Mouse (Mus musculus): ENCODE measurements around the gene Slc38a7.
"Not testable (repeated sequence)": the region's sequence is repeated elsewhere in the genome, so short reads cannot be mapped to it uniquely, and the experiment has no call there.

Slc38a7 gene

GRCm38 (mm10) chr8:95853102-95853843 is at the start of gene Slc38a7:
Gene Slc38a7 (minus strand): TSS chr8:95853539.
- DNase-seq (ENCODE audit: low spot score): peak; percentile 87

- peak; percentile 63 for DNase-seq (ENCODE audit: low spot score)
These were observed 48.5 kb upstream of the Slc38a7 start for GRCm38 (mm10) chr8:95901864-95902263.

DNA sequence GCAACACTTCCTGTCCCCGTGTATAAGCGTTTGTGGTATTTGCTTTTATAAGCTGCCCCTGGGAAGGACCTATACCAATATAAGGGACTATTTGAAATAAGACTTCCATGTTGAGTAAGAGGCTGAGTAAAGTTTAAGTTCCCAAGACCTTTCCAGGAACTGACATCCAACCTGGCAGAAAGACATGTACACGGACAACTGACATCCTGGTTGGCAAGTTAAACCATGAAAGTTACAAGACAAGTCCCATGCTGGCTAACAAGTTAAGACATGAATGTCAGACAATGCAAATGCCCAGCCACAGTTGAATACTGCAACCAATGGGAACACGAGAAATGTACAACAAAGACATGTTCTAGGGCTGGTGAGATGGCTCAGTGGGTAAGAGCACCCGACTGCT is 40.4 kb upstream of the Slc38a7 start:
- no peak for DNase-seq (ENCODE audit: low spot score)

- peak; percentile 92 for DNase-seq (ENCODE audit: low spot score)
These were observed 35.2 kb upstream of the Slc38a7 start, which contains the start of gene Got2 for GRCm38 (mm10) chr8:95888285-95889136. Gene Got2 (minus strand): TSS chr8:95888547.

DNA sequence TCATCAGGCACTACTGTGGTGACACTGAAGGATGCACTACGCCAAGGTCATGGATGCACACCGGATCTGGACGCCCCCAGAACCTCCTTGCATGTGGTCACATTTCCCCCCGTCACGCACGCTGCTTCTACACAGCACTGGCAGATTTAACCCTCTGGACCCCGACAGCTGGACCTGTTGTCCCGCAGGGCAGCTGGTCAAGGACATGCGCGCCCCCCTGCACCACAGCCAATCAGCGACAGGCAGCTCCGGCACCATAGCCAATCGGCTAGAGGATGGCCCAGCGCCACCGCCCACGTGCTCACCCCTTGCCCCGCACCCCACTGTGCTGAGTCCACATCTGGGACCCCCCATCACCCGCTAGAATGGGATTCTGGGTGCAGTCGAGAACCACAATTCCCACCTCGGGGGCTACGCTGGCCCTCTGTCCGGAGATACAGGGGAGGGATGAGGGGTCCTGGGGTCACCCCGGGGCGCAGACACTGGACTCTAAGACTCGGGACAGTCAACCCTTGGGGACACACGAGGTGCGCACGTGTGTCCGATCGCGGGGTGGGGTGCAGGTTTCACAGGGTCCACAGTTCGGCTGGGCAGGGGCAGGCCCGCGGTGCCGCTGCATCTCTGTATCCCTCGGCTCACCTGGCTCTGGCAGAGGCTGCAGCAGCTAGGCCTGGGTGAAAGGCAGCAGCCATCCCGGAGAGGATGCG is 34.4 kb upstream of the Slc38a7 start:
- peak; percentile 89 for DNase-seq (ENCODE audit: low spot score)

DNA sequence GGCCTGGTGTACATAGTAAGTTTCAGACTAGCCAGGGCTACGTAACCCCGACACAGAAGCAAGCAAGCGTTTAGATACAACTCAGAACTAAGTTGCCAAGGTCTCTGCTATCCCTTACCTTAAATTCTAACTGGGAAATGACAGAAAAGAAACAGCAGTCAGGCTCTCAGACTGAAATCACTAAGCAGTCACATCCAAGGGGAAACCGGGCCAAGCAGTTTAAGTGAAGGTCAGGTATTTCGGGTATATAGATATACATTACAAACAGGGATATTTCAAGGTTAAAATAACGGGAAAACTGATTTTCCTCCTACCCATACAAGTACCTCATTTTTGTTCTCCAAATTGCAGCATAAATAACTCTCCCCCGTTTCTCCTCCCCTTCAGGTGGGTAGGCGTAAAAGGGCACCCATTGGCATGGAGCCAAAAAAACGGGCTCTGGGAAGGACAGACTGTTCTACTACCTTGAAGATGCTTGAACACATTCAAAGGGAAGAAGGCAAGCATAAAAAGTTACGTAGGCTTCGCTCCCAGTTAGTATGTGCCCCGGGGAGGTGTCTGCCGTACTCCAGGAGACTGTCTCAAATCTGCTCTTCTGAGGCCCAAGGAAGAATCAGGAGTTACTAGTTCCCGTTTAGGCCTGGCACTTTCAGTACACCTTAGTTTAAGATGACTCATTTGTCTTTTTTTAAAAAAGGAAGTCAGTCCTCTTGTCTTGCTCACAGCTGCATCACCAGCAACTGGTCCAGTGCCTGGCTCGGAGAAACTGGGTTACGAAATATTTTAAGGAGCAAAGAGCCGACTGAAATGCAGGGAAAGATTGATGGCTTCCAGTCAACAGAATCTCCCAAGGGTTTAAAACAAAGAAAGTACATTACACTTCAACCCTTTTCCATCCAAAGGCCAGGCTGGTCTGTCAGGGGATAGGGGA is 33.6 kb upstream of the Slc38a7 start:
- no peak for DNase-seq (ENCODE audit: low spot score)

GRCm38 (mm10) chr8:95885966-95886365 is 32.6 kb upstream of the Slc38a7 start:
- peak; percentile 79 for DNase-seq (ENCODE audit: low spot score)

DNA sequence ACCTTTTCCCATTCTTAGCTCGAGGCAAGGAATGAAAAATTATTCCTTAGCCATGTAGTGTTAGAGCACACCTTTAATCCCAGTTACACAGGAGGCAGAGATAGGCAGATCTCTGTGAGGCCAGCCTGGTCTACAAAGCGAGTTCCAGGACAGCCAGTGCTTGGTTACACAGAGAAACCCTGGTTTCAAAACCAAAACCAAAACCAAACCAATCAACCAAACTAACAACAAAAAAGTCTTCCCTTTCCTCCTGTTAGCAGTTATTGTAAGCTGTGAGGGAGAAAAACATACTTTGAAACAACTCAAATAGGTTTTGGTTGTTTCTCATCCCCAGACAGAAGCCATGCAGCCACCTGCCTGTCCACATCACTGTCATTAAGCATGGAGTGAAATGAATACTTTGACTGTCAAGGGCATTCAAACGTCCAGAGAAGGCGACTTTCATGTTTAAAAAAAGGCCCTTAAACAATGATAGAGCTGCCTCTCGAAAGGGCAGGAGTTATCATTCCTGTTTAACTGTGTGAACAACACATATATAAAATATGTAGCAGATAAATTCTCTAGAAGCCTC is 32.0 kb upstream of the Slc38a7 start:
- DNase-seq (ENCODE audit: low spot score): no peak

DNA sequence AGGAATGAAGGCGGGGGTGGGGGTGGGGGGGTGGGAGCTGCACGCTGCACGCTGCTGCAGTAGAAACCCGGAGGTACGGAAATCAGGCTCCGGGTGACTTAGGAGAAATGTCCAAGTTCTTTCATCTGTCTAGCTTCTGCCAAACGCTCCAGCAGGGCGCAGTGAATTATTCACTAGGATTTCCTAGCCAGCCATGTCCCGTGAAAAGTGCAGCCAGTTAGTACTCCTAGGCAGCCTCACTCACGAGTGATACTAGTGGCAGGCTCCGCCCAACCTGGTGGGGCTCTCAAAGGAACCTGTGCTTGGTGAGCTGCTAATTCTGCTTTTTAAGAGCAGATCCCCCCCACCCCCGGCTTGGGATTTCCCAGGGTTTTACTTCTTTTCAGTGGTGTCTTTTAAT is 31.2 kb upstream of the Slc38a7 start:
- peak; percentile 40 for DNase-seq (ENCODE audit: low spot score)

GRCm38 (mm10) chr8:95882191-95882590 is 28.9 kb upstream of the Slc38a7 start:
- no peak for DNase-seq (ENCODE audit: low spot score)

DNA sequence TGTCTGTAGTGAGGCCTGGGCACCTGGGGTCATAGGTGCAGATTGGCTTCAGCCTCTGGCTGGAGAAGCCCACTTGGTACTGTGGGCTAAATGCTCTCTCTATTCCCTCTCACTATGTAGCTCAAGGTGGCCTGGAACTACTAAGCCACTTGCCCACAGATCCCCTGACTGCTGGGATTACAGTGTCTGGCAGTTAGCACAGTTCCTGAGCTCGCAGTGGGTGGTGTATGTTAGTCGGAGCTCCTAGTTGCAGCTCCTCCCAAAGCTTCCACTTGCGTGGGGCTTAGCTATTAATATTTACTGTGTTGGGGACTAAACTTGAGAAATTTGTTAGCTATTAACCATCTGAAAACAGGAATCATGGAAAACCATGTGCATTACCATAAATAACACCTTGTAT is 28.2 kb upstream of the Slc38a7 start:
- no peak for DNase-seq (ENCODE audit: low spot score)

- DNase-seq (ENCODE audit: low spot score): no peak
These were observed 26.5 kb upstream of the Slc38a7 start for GRCm38 (mm10) chr8:95879823-95880222.

DNA sequence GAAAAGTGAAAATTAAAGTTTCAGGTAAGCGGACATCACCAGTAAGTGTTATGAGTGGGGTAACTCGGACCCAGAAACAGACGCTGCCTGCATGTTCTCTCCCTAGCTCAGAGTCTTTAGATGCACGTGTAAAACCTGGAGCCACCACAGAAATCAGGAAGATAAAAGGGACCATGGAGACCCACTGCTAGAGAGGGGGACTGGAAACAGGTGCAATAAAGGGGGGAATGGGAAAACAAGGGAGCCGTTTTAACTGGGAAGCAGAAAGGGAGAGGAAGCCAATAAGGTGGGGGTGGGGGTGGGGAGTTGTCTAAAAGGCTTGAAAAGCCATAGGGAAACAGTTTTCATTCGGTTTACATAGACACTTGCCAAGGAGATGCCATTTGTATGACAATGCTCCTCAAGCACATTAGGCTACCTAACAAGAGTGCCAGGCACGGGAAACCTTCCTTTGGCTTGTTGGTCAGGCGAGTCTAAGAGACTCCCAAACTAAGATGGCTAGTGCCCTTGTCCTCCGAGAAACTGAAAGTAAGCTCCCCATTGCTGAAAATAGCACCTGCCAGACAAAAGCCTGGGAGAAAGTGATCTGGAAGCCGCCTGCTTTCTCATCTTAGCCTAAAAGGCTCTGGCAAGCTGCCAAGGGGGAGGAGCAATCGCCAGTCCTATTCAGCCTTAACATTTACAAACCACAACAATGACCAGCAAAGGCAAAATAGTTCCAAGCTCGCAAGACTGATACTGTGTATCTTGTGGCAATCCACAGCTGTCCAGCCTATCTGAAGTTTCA is 25.0 kb upstream of the Slc38a7 start:
- DNase-seq (ENCODE audit: low spot score): no peak

- no peak for DNase-seq (ENCODE audit: low spot score)
These were observed 21.9 kb upstream of the Slc38a7 start for GRCm38 (mm10) chr8:95875270-95875669.

GRCm38 (mm10) chr8:95871690-95872089 is 18.4 kb upstream of the Slc38a7 start:
- DNase-seq (ENCODE audit: low spot score): no peak

- not testable (repeated sequence) for DNase-seq (ENCODE audit: low spot score)
These were observed 11.5 kb upstream of the Slc38a7 start for GRCm38 (mm10) chr8:95864851-95865250.

DNA sequence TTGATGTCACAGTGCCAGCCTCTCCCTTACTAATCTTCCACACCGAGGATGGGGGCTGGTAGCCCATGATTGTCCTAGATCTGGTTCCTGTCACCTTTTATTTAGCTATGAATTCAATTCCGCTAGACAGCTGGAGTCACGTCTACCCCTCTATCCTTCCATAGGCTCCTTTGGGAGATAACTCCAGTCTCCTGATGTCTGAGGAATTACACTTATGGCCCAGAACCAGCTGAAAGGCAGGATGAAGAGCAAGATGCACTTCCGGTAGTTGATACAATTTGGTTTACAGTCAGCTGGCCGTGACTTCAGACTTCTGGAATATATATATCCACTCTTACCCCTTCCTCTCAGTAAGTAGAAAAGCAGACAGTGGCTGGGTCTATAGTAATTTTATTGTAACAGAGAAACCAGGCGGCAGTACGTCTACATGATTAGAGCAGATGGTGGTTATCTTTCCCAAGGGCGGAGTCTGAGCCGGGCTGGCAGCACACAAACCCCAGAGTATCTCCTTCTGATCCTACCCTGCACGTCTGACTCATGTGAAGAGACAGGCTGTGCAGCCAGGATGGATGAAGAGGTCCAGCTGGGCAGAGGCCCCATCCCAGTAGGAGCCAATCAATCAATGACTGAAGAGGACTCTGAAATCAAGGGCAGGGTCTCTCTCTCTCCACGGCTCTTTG is 10.6 kb upstream of the Slc38a7 start:
- DNase-seq (ENCODE audit: low spot score): not testable (repeated sequence)

GRCm38 (mm10) chr8:95854174-95854573 is 835 bp upstream of the Slc38a7 start:
- no peak for DNase-seq (ENCODE audit: low spot score)

DNA sequence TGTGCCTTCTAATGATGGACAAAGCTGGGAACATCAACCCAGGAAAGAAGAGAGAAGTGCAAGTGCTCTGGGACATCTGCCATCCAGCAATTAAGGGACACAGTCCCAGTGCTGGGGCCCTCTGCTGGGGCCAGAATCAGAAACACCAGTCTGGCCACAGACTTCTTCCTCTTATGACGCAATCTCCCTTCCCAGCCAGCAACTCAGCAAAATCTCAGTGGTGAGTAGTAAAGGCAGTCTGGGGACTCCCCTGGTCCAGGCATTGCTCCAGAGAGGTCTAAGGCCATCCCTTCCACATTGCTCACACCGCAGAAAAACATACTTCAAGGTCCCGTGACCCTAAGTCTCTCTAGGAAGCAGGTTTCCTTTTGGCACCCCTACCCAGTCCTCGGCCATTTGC is 1.0 kb downstream of the Slc38a7 start:
- peak; percentile 71 for DNase-seq (ENCODE audit: low spot score)

DNA sequence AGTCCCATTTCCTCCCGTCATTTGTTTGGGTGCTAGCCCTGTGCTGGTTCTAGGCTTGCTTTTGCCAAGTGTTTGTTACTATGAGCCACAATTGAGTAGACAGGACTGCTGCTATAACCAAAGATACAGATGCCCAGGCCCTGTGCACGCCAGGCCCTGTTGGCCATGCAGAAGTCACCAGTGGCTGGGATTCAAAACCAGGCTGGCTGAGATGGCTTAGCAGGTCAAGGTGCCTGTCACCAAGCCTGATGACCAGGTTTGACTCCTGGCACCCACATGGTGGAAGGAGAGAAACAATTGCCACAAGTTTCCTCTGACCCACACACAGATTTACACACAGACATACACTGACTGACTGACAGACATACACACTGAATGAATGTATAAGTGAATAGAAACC is 3.0 kb downstream of the Slc38a7 start:
- DNase-seq (ENCODE audit: low spot score): no peak
